ENCODE assay signal across 18 mouse cellular contexts in genomic region chr13:55870001-55870400, GRCm38 (mm10). TPM values are rescaled to one million over a fixed set of nuclear protein-coding genes. Genes with fewer than 3 reads are reported as not detected.
A peak's percentile ranks its signal among the peaks of the same experiment; 100 is the strongest.
DNase-seq lines count a peak whose midpoint lies in the region; ATAC-seq and TF ChIP-seq lines count a peak whose summit lies in the region.
"Had no signal": no experiment of that assay in that cellular context is flagged by ENCODE, and none has a peak within 500 bp of the region (broad histone marks: within the 10 kb centered on the region; RNA-seq: fewer than 3 reads in every experiment).

No protein-coding gene starts in this region.

- H3K4me3 ChIP-seq in hindbrain, postnatal 0 days (ENCODE audit: low read length): no peak overlapping the region
- no peak overlapping the region for H3K4me3 ChIP-seq in hindbrain, embryonic 11.5 days (ENCODE audit: low read depth, low read length)
- H3K4me3 ChIP-seq in lung, postnatal 0 days (ENCODE audit: low read depth, low read length): no peak overlapping the region
- no peak overlapping the region for H3K4me3 ChIP-seq in G1E (ENCODE audit: low read depth, low read length)
- H3K4me3 ChIP-seq in stomach, postnatal 0 days (ENCODE audit: low read depth, low read length): no peak overlapping the region
- H3K4me3 ChIP-seq: embryonic facial prominence, embryonic 13.5 days; forebrain, embryonic 12.5 days; heart, embryonic 13.5 days; kidney, embryonic 15.5 days had no signal

- ATAC-seq in hindbrain, postnatal 0 days: no peak
- no peak for ATAC-seq in hindbrain, embryonic 11.5 days (ENCODE audit: low FRiP score)
- no peak for ATAC-seq in lung, postnatal 0 days
- ATAC-seq in G1E (ENCODE audit: extremely low read depth, insufficient number of reproducible peaks, low FRiP score, poor library complexity, severe bottlenecking): no peak
- no peak for ATAC-seq in stomach, postnatal 0 days (ENCODE audit: low FRiP score, low TSS enrichment)

- no peak for DNase-seq in hindbrain, postnatal 0 days (ENCODE audit: low spot score)
- DNase-seq in hindbrain, embryonic 11.5 days (ENCODE audit: low spot score): no peak
- DNase-seq in lung, postnatal 0 days (ENCODE audit: low spot score): no peak
- no peak for DNase-seq in lung, postnatal 4 days
- DNase-seq in G1E (ENCODE audit: low spot score): no peak
- DNase-seq in stomach, postnatal 0 days (ENCODE audit: low spot score): no peak
- DNase-seq in embryo, embryonic 9.5 days (ENCODE audit: extremely low spot score): no peak
- DNase-seq: cerebellum, adult 9-11 months; gastrocnemius, postnatal 14 days; midbrain, embryonic 14.5 days; retina, postnatal 1 day had no signal

- no peak overlapping the region for H3K27ac ChIP-seq in hindbrain, postnatal 0 days
- H3K27ac ChIP-seq in hindbrain, embryonic 11.5 days (ENCODE audit: low read depth, low read length): no peak overlapping the region
- no peak overlapping the region for H3K27ac ChIP-seq in lung, postnatal 0 days (ENCODE audit: low read length)
- no peak overlapping the region for H3K27ac ChIP-seq in stomach, postnatal 0 days (replicated peaks)
- H3K27ac ChIP-seq: embryonic facial prominence, embryonic 13.5 days; forebrain, embryonic 12.5 days; heart, embryonic 13.5 days; hindbrain, embryonic 14.5 days; kidney, embryonic 15.5 days had no signal

- no peak overlapping the region for H3K4me2 ChIP-seq in hindbrain, postnatal 0 days (ENCODE audit: low read depth, low read length)
- no peak overlapping the region for H3K4me2 ChIP-seq in hindbrain, embryonic 11.5 days (replicated peaks; ENCODE audit: low read depth, low read length)
- H3K4me2 ChIP-seq in lung, postnatal 0 days (replicated peaks; ENCODE audit: low read depth, low read length): no peak overlapping the region
- no peak overlapping the region for H3K4me2 ChIP-seq in stomach, postnatal 0 days (replicated peaks; ENCODE audit: low read depth)
- H3K4me2 ChIP-seq: embryonic facial prominence, embryonic 13.5 days; forebrain, embryonic 12.5 days; heart, embryonic 13.5 days; hindbrain, embryonic 14.5 days; kidney, embryonic 15.5 days had no signal

- H3K36me3 ChIP-seq in hindbrain, postnatal 0 days (ENCODE audit: insufficient read depth, low read length): no peaks in the 10 kb centered on the region
- no peaks in the 10 kb centered on the region for H3K36me3 ChIP-seq in hindbrain, embryonic 11.5 days (ENCODE audit: control insufficient read depth, insufficient read depth, low read length)
- no peaks in the 10 kb centered on the region for H3K36me3 ChIP-seq in lung, postnatal 0 days (ENCODE audit: insufficient read depth, low read length)
- no peaks in the 10 kb centered on the region for H3K36me3 ChIP-seq in G1E (replicated peaks)
- H3K36me3 ChIP-seq in stomach, postnatal 0 days (ENCODE audit: control insufficient read depth, insufficient read depth, low read length): no peaks in the 10 kb centered on the region
- H3K36me3 ChIP-seq: embryonic facial prominence, embryonic 13.5 days; forebrain, embryonic 12.5 days; heart, embryonic 13.5 days; kidney, embryonic 15.5 days had no signal

- peak; percentile 54 for TF ChIP-seq CTCF in hindbrain, postnatal 0 days (IDR thresholded peaks at IDR 0.05; ENCODE audit: low read depth)
- peak; percentile 47 for TF ChIP-seq CTCF in lung, postnatal 0 days (IDR thresholded peaks at IDR 0.05)
- TF ChIP-seq CTCF in G1E (IDR thresholded peaks at IDR 0.05; ENCODE audit: low read depth, low read length): peak; percentile 41; the same call in 1 of the 2 replicates
- TF ChIP-seq CTCF in stomach, postnatal 0 days (IDR thresholded peaks at IDR 0.05; ENCODE audit: low read depth): peak; percentile 65

- no peaks in the 10 kb centered on the region for H3K9me3 ChIP-seq in hindbrain, postnatal 0 days (ENCODE audit: low read length)
- peaks cover 2% of the 10 kb centered on the region; the same call in 1 of the 2 replicates for H3K9me3 ChIP-seq in hindbrain, embryonic 11.5 days (ENCODE audit: control insufficient read depth, low read length)
- no peaks in the 10 kb centered on the region for H3K9me3 ChIP-seq in lung, postnatal 0 days (ENCODE audit: low read length)
- peaks cover 5% of the 10 kb centered on the region; the same call in 1 of the 2 replicates for H3K9me3 ChIP-seq in G1E (replicated peaks)
- H3K9me3 ChIP-seq in stomach, postnatal 0 days (ENCODE audit: control insufficient read depth, low read length): no peaks in the 10 kb centered on the region
- H3K9me3 ChIP-seq: kidney, embryonic 15.5 days had no signal

- no peaks in the 10 kb centered on the region for H3K4me1 ChIP-seq in hindbrain, postnatal 0 days (ENCODE audit: insufficient read depth, low read length)
- no peaks in the 10 kb centered on the region for H3K4me1 ChIP-seq in hindbrain, embryonic 11.5 days (replicated peaks; ENCODE audit: control insufficient read depth, insufficient read depth, low read length)
- H3K4me1 ChIP-seq in lung, postnatal 0 days (ENCODE audit: insufficient read depth, low read depth, low read length): no peaks in the 10 kb centered on the region
- no peaks in the 10 kb centered on the region for H3K4me1 ChIP-seq in G1E (ENCODE audit: insufficient read depth, low read depth, low read length)
- no peaks in the 10 kb centered on the region for H3K4me1 ChIP-seq in stomach, postnatal 0 days (replicated peaks; ENCODE audit: control insufficient read depth, insufficient read depth)
- H3K4me1 ChIP-seq: embryonic facial prominence, embryonic 13.5 days; kidney, embryonic 15.5 days had no signal

- no peaks in the 10 kb centered on the region for H3K27me3 ChIP-seq in hindbrain, postnatal 0 days (ENCODE audit: insufficient read depth, low read length)
- H3K27me3 ChIP-seq in hindbrain, embryonic 11.5 days (ENCODE audit: control insufficient read depth, insufficient read depth, low read length): no peaks in the 10 kb centered on the region
- no peaks in the 10 kb centered on the region for H3K27me3 ChIP-seq in lung, postnatal 0 days (replicated peaks; ENCODE audit: insufficient read depth, low read length)
- peaks cover 3% of the 10 kb centered on the region; the same call in 1 of the 2 replicates for H3K27me3 ChIP-seq in G1E (ENCODE audit: insufficient read depth, low read length)
- no peaks in the 10 kb centered on the region for H3K27me3 ChIP-seq in stomach, postnatal 0 days (ENCODE audit: control insufficient read depth, insufficient read depth, low read length)
- H3K27me3 ChIP-seq: embryonic facial prominence, embryonic 13.5 days; heart, embryonic 13.5 days had no signal

- no peak for TF ChIP-seq EP300 in lung, postnatal 0 days (IDR thresholded peaks at IDR 0.05)
- no peak for TF ChIP-seq EP300 in stomach, postnatal 0 days (optimal IDR thresholded peaks at IDR 0.05)

- WGBS in hindbrain, postnatal 0 days: 88% methylated on average over 1 of the region's 1 CpGs
- 88% methylated on average over 1 of the region's 1 CpGs for WGBS in hindbrain, embryonic 11.5 days
- 88% methylated on average over 1 of the region's 1 CpGs for WGBS in lung, postnatal 0 days
- WGBS in stomach, postnatal 0 days: 96% methylated on average over 1 of the region's 1 CpGs

- no peak overlapping the region for H3K9ac ChIP-seq in hindbrain, postnatal 0 days (replicated peaks; ENCODE audit: low read length)
- H3K9ac ChIP-seq in hindbrain, embryonic 11.5 days (ENCODE audit: low read depth, low read length): no peak overlapping the region
- H3K9ac ChIP-seq in lung, postnatal 0 days (replicated peaks; ENCODE audit: low read depth): no peak overlapping the region
- H3K9ac ChIP-seq in stomach, postnatal 0 days (ENCODE audit: low read length): no peak overlapping the region
- H3K9ac ChIP-seq: embryonic facial prominence, embryonic 13.5 days; forebrain, embryonic 12.5 days; heart, embryonic 13.5 days; hindbrain, embryonic 14.5 days; kidney, embryonic 15.5 days had no signal

RNA-seq across cellular contexts. Expression of gene Pitx1, which starts 34.0 kb away (rescaled TPM):
- 0.63 TPM in 1 of 2 replicates, not detected in the other for total RNA-seq in hindbrain, postnatal 0 days (2014; rRNA removed)
- not detected in 2 replicates for polyA plus RNA-seq in hindbrain, postnatal 0 days (2015; fragmentation: Nextera tagmentation; extraction: Ambion mirVana)
- polyA plus RNA-seq in hindbrain, embryonic 11.5 days (2014; fragmentation: Nextera tagmentation; extraction: Ambion mirVana): 0.25 and 0.43 TPM in 2 replicates
- polyA plus RNA-seq in lung, postnatal 0 days (2015; fragmentation: Nextera tagmentation; extraction: Ambion mirVana): not detected in 2 replicates
- not detected in 2 replicates for total RNA-seq in G1E (2014; fragmentation: Nextera tagmentation)
- total RNA-seq in G1E (2017): not detected in 2 replicates
- not detected in 2 replicates for polyA plus RNA-seq in G1E (2012)
- 193 and 214 TPM in 2 replicates for polyA plus RNA-seq in stomach, postnatal 0 days (2015; fragmentation: Nextera tagmentation; extraction: Ambion mirVana)
- total RNA-seq: layer of hippocampus, postnatal 25 days had no signal
- polyA plus RNA-seq: hindbrain, embryonic 14.5 days; neural tube, embryonic 14.5 days had no signal

Comparison
In these comparisons a context has a peak if more than half of its experiments do, and no peak if none do; other contexts are left out.
1. RNA of gene Pitx1, which starts 34.0 kb away (polyA plus RNA-seq): 193 to 214 TPM in stomach, postnatal 0 days; 0.25 to 0.43 TPM in hindbrain, embryonic 11.5 days, not detected in lung, postnatal 0 days, not detected in hindbrain, postnatal 0 days and not detected in G1E; every median in the first group is over 100 times any median in the second.
2. Peak in every context shown above with its lines, with median percentiles within 50 percentile points of each other: CTCF ChIP-seq.